Mouse (Mus musculus): ENCODE measurements at regions not wholly inside any gene's neighbourhood (a gene's known extent, or its start where the extent isn't known, plus 50 kb on each side); places are given as distances from the start of the nearest gene placed in this dataset.
"Not testable (repeated sequence)": the region's sequence is repeated elsewhere in the genome, so short reads cannot be mapped to it uniquely, and the experiment has no call there.

- intact Hi-C loops (cut with DNase I): no loop called here
Observed at GRCm38 (mm10) chr2:117446876-117447275, 104.1 kb upstream of the Rasgrp1 start.

GRCm38 (mm10) chr2:117450172-117450865 lies 107.5 kb upstream of the Rasgrp1 start:
- intact Hi-C loops (cut with DNase I): loop anchor here (10.0 kb wide), 1 partner anchor 794 kb away; no protein-coding TSS in a partner anchor

- intact Hi-C loops (cut with DNase I): loop anchor here (10.0 kb wide), 1 partner anchor 793 kb away; no protein-coding TSS in a partner anchor
Observed at GRCm38 (mm10) chr2:117451818-117452217, 109.0 kb upstream of the Rasgrp1 start.

- intact Hi-C loops (cut with DNase I): loop anchor here (10.0 kb wide), 1 partner anchor 790 kb away; no protein-coding TSS in a partner anchor
Observed at GRCm38 (mm10) chr2:117455021-117455739, 112.4 kb upstream of the Rasgrp1 start.

- intact Hi-C loops (cut with DNase I): loop anchor here (10.0 kb wide), 1 partner anchor 789 kb away; no protein-coding TSS in a partner anchor
Observed at GRCm38 (mm10) chr2:117455740-117456455, 113.1 kb upstream of the Rasgrp1 start.

GRCm38 (mm10) chr2:117456456-117457020 lies 113.7 kb upstream of the Rasgrp1 start:
- intact Hi-C loops (cut with DNase I): loop anchor here (10.0 kb wide), 1 partner anchor 788 kb away; no protein-coding TSS in a partner anchor

GRCm38 (mm10) chr2:117461541-117462290 lies 118.9 kb upstream of the Rasgrp1 start:
- intact Hi-C loops (cut with DNase I): no loop called here

- intact Hi-C loops (cut with DNase I): no loop called here
Observed at GRCm38 (mm10) chr2:117474885-117475542, 132.2 kb upstream of the Rasgrp1 start.

GRCm38 (mm10) chr2:117475561-117475960 lies 132.8 kb upstream of the Rasgrp1 start:
- intact Hi-C loops (cut with DNase I): no loop called here

- intact Hi-C loops (cut with DNase I): not testable (repeated sequence)
Observed at GRCm38 (mm10) chr2:117477503-117477902, 134.7 kb upstream of the Rasgrp1 start.

- intact Hi-C loops (cut with DNase I): not testable (repeated sequence)
Observed at GRCm38 (mm10) chr2:117479244-117480009, 136.6 kb upstream of the Rasgrp1 start.

- intact Hi-C loops (cut with DNase I): no loop called here
Observed at GRCm38 (mm10) chr2:117486447-117486846, 143.6 kb upstream of the Rasgrp1 start.

GRCm38 (mm10) chr2:117498565-117498964 lies 155.8 kb upstream of the Rasgrp1 start:
- intact Hi-C loops (cut with DNase I): no loop called here

GRCm38 (mm10) chr2:117502611-117503010 lies 159.8 kb upstream of the Rasgrp1 start:
- intact Hi-C loops (cut with DNase I): no loop called here

- intact Hi-C loops (cut with DNase I): no loop called here
Observed at GRCm38 (mm10) chr2:117511737-117512136, 168.9 kb upstream of the Rasgrp1 start.

- intact Hi-C loops (cut with DNase I): no loop called here
Observed at GRCm38 (mm10) chr2:117512551-117512950, 169.8 kb upstream of the Rasgrp1 start.

- intact Hi-C loops (cut with DNase I): no loop called here
Observed at GRCm38 (mm10) chr2:117524437-117524836, 181.6 kb upstream of the Rasgrp1 start.

GRCm38 (mm10) chr2:117538865-117539264 lies 196.1 kb upstream of the Rasgrp1 start:
- intact Hi-C loops (cut with DNase I): no loop called here

GRCm38 (mm10) chr2:117539285-117539684 lies 196.5 kb upstream of the Rasgrp1 start:
- intact Hi-C loops (cut with DNase I): no loop called here

Data from adrenal gland (tissue).